Mouse (Mus musculus): Measurements from ENCODE around the gene Mapkapk3. TPM values are rescaled to one million over a fixed set of nuclear protein-coding genes. Genes with fewer than 3 reads are reported as not detected.
A peak's percentile ranks its signal among the peaks of the same experiment; 100 is the strongest.

The Mapkapk3 gene
- polyA plus RNA-seq, 1 experiment from 2014 or later, result 6.5 TPM

- no peaks in the 10 kb centered on the region for H3K9me3 ChIP-seq (ENCODE audit: control insufficient read depth, low read length)
- no peaks in the 10 kb centered on the region for H3K36me3 ChIP-seq (ENCODE audit: control insufficient read depth, insufficient read depth, low read length)
- no peak overlapping the region for H3K27ac ChIP-seq (ENCODE audit: low read depth, low read length)
- 0 out of 2 replicates have a peak, but pooled peaks have one; percentile 4 for ATAC-seq (ENCODE audit: low FRiP score, low TSS enrichment)
- peak overlapping the region; percentile 9; the same call in 1 of the 2 replicates for H3K9ac ChIP-seq (ENCODE audit: low read depth, low read length)
- H3K4me3 ChIP-seq (ENCODE audit: low read length), result peak overlapping the region; percentile 42
- H3K4me1 ChIP-seq (ENCODE audit: control insufficient read depth, insufficient read depth, low read length), result 0 out of 2 replicates have a peak, but pooled peaks cover 3% of the 10 kb centered on the region
- 34% methylated on average over 8 of the region's 8 CpGs for WGBS
- 0 out of 2 replicates have a peak, but pooled peaks cover 5% of the 10 kb centered on the region for H3K27me3 ChIP-seq (ENCODE audit: control insufficient read depth, insufficient read depth, low read length)
- H3K4me2 ChIP-seq (replicated peaks; ENCODE audit: low read depth, low read length), result peak overlapping the region; percentile 75
Observed at GRCm38 (mm10) chr9:107288711-107289110, 966 bp downstream of the Mapkapk3 start.

GRCm38 (mm10) chr9:107288105-107288650 is 1.5 kb downstream of the Mapkapk3 start:
- H3K4me3 ChIP-seq (ENCODE audit: low read length), result no peak overlapping the region

GRCm38 (mm10) chr9:107287294-107287693 is 2.4 kb downstream of the Mapkapk3 start:
- H3K36me3 ChIP-seq (ENCODE audit: control insufficient read depth, insufficient read depth, low read length), result no peaks in the 10 kb centered on the region
- H3K4me1 ChIP-seq (ENCODE audit: control insufficient read depth, insufficient read depth, low read length), result 0 out of 2 replicates have a peak, but pooled peaks cover 3% of the 10 kb centered on the region
- no peak for ATAC-seq (ENCODE audit: low FRiP score, low TSS enrichment)
- no peak overlapping the region for H3K9ac ChIP-seq (ENCODE audit: low read depth, low read length)
- no peaks in the 10 kb centered on the region for H3K27me3 ChIP-seq (ENCODE audit: control insufficient read depth, insufficient read depth, low read length)
- no peaks in the 10 kb centered on the region for H3K9me3 ChIP-seq (ENCODE audit: control insufficient read depth, low read length)
- no peak overlapping the region for H3K27ac ChIP-seq (ENCODE audit: low read depth, low read length)
- H3K4me3 ChIP-seq (ENCODE audit: low read length), result no peak overlapping the region
- no peak overlapping the region for H3K4me2 ChIP-seq (replicated peaks; ENCODE audit: low read depth, low read length)
- 74% methylated on average over 2 of the region's 2 CpGs for WGBS

More at GRCm38 (mm10) chr9:107288105-107288650, 1.5 kb downstream of the Mapkapk3 start:
- Histone ChIP-seq H3K27ac (ENCODE audit: low read depth, low read length) (no peak overlapping the region), H3K27me3 (ENCODE audit: control insufficient read depth, insufficient read depth, low read length) (0 out of 2 replicates have a peak, but pooled peaks cover 3% of the 10 kb centered on the region), H3K36me3 (ENCODE audit: control insufficient read depth, insufficient read depth, low read length) (no peaks in the 10 kb centered on the region), H3K4me2 (replicated peaks; ENCODE audit: low read depth, low read length) (no peak overlapping the region), H3K4me1 (ENCODE audit: control insufficient read depth, insufficient read depth, low read length) (0 out of 2 replicates have a peak, but pooled peaks cover 3% of the 10 kb centered on the region), H3K9ac (ENCODE audit: low read depth, low read length) (no peak overlapping the region), H3K9me3 (ENCODE audit: control insufficient read depth, low read length) (no peaks in the 10 kb centered on the region)
- WGBS, result 96% methylated on average over 14 of the region's 14 CpGs
- no peak for ATAC-seq (ENCODE audit: low FRiP score, low TSS enrichment)

- Histone ChIP-seq H3K9ac (ENCODE audit: low read depth, low read length) (no peak overlapping the region), H3K4me1 (ENCODE audit: control insufficient read depth, insufficient read depth, low read length) (peaks cover 6% of the 10 kb centered on the region; the same call in 1 of the 2 replicates), H3K4me3 (ENCODE audit: low read length) (no peak overlapping the region), H3K27me3 (ENCODE audit: control insufficient read depth, insufficient read depth, low read length) (no peaks in the 10 kb centered on the region), H3K4me2 (replicated peaks; ENCODE audit: low read depth, low read length) (no peak overlapping the region), H3K27ac (ENCODE audit: low read depth, low read length) (no peak overlapping the region), H3K9me3 (ENCODE audit: control insufficient read depth, low read length) (no peaks in the 10 kb centered on the region), H3K36me3 (ENCODE audit: control insufficient read depth, insufficient read depth, low read length) (no peaks in the 10 kb centered on the region)
- ATAC-seq (ENCODE audit: low FRiP score, low TSS enrichment), result no peak
- WGBS, result 29% methylated on average over 3 of the region's 3 CpGs
Observed at GRCm38 (mm10) chr9:107285009-107285408, 4.7 kb downstream of the Mapkapk3 start.

GRCm38 (mm10) chr9:107282951-107283350 is 6.7 kb downstream of the Mapkapk3 start:
- Histone ChIP-seq H3K4me2 (replicated peaks; ENCODE audit: low read depth, low read length) (no peak overlapping the region), H3K4me1 (ENCODE audit: control insufficient read depth, insufficient read depth, low read length) (peaks cover 16% of the 10 kb centered on the region; the same call in 1 of the 2 replicates), H3K27me3 (ENCODE audit: control insufficient read depth, insufficient read depth, low read length) (no peaks in the 10 kb centered on the region), H3K9ac (ENCODE audit: low read depth, low read length) (no peak overlapping the region), H3K9me3 (ENCODE audit: control insufficient read depth, low read length) (no peaks in the 10 kb centered on the region), H3K27ac (ENCODE audit: low read depth, low read length) (no peak overlapping the region), H3K4me3 (ENCODE audit: low read length) (no peak overlapping the region), H3K36me3 (ENCODE audit: control insufficient read depth, insufficient read depth, low read length) (no peaks in the 10 kb centered on the region)
- no peak for ATAC-seq (ENCODE audit: low FRiP score, low TSS enrichment)
- WGBS, result 92% methylated on average over 9 of the region's 9 CpGs

- H3K4me2 ChIP-seq (replicated peaks; ENCODE audit: low read depth, low read length), result no peak overlapping the region
- 89% methylated on average over 5 of the region's 5 CpGs for WGBS
Observed at GRCm38 (mm10) chr9:107281241-107281987, 8.3 kb downstream of the Mapkapk3 start.

GRCm38 (mm10) chr9:107280322-107281027 is 9.2 kb downstream of the Mapkapk3 start:
- Histone ChIP-seq H3K27me3 (ENCODE audit: control insufficient read depth, insufficient read depth, low read length) (no peaks in the 10 kb centered on the region), H3K9me3 (ENCODE audit: control insufficient read depth, low read length) (no peaks in the 10 kb centered on the region), H3K27ac (ENCODE audit: low read depth, low read length) (no peak overlapping the region), H3K4me1 (ENCODE audit: control insufficient read depth, insufficient read depth, low read length) (peaks cover 16% of the 10 kb centered on the region; the same call in 1 of the 2 replicates), H3K4me2 (replicated peaks; ENCODE audit: low read depth, low read length) (peak overlapping the region; percentile 30), H3K9ac (ENCODE audit: low read depth, low read length) (0 out of 2 replicates have a peak overlapping the region, but pooled peaks have one; percentile 13), H3K4me3 (ENCODE audit: low read length) (0 out of 2 replicates have a peak overlapping the region, but pooled peaks have one; percentile 4), H3K36me3 (ENCODE audit: control insufficient read depth, insufficient read depth, low read length) (no peaks in the 10 kb centered on the region)
- WGBS, result 59% methylated on average over 13 of the region's 13 CpGs
- ATAC-seq (ENCODE audit: low FRiP score, low TSS enrichment), result peak; percentile 8; the same call in 1 of the 2 replicates

More at GRCm38 (mm10) chr9:107281241-107281987, 8.3 kb downstream of the Mapkapk3 start:
- no peak for ATAC-seq (ENCODE audit: low FRiP score, low TSS enrichment)
- no peak overlapping the region for H3K27ac ChIP-seq (ENCODE audit: low read depth, low read length)
- H3K4me3 ChIP-seq (ENCODE audit: low read length), result no peak overlapping the region
- peaks cover 16% of the 10 kb centered on the region; the same call in 1 of the 2 replicates for H3K4me1 ChIP-seq (ENCODE audit: control insufficient read depth, insufficient read depth, low read length)
- H3K36me3 ChIP-seq (ENCODE audit: control insufficient read depth, insufficient read depth, low read length), result no peaks in the 10 kb centered on the region
- no peaks in the 10 kb centered on the region for H3K27me3 ChIP-seq (ENCODE audit: control insufficient read depth, insufficient read depth, low read length)
- no peak overlapping the region for H3K9ac ChIP-seq (ENCODE audit: low read depth, low read length)
- H3K9me3 ChIP-seq (ENCODE audit: control insufficient read depth, low read length), result no peaks in the 10 kb centered on the region

GRCm38 (mm10) chr9:107279378-107280321 is 10.0 kb downstream of the Mapkapk3 start:
- peaks cover 16% of the 10 kb centered on the region; the same call in 1 of the 2 replicates for H3K4me1 ChIP-seq (ENCODE audit: control insufficient read depth, insufficient read depth, low read length)
- H3K9me3 ChIP-seq (ENCODE audit: control insufficient read depth, low read length), result no peaks in the 10 kb centered on the region
- ATAC-seq (ENCODE audit: low FRiP score, low TSS enrichment), result peak; percentile 61
- 0 out of 2 replicates have a peak overlapping the region, but pooled peaks have one; percentile 13 for H3K9ac ChIP-seq (ENCODE audit: low read depth, low read length)
- WGBS, result 21% methylated on average over 16 of the region's 16 CpGs
- H3K27me3 ChIP-seq (ENCODE audit: control insufficient read depth, insufficient read depth, low read length), result no peaks in the 10 kb centered on the region
- peak overlapping the region; percentile 4; the same call in 1 of the 2 replicates for H3K4me3 ChIP-seq (ENCODE audit: low read length)
- H3K36me3 ChIP-seq (ENCODE audit: control insufficient read depth, insufficient read depth, low read length), result no peaks in the 10 kb centered on the region
- H3K27ac ChIP-seq (ENCODE audit: low read depth, low read length), result peak overlapping the region; percentile 30; the same call in 1 of the 2 replicates
- peak overlapping the region; percentile 30 for H3K4me2 ChIP-seq (replicated peaks; ENCODE audit: low read depth, low read length)
